Mouse (Mus musculus): ENCODE measurements around the gene Cxcr5. TPM values are rescaled to one million over a fixed set of nuclear protein-coding genes. Genes with fewer than 3 reads are reported as not detected.

The Cxcr5 gene
- total RNA-seq, 2 experiments from 2014 or later: not detected

DNA sequence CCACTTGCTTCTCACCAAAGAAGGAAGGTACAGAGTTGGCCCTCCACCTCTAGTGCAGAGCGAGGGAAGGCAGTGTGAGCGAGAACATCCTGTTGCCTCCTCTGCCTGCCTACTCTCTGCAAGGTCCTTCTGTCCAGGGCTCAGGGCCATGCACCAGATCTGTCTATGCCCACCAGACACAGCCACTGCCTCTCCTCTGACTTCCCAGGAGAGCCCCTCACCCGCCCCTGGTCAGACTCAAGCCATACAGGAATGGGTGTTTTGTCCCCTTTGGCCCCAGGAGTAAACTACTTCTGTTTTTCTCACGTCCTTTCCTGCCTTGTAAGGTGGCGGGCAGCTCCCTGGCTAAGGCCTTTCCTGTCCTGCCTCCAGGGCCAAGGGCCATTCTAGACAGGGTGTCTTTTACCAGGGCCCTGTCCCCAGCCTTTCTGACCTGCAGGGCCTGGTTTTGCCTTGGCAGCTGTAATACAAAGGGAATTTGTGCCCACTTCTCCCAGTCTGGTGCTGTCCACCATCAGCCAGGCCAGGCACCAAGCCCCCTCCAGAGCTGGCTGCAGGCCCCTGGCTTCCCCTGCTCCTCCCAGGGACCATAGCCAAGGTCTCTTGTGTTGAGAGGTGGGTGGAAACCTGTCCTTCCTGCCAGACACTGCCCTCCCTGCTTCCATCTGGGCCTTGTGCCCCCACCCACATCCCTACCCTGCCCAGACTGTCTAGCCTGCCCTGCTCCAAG, 50.6 kb downstream of the Cxcr5 start:
- ATAC-seq (replicated peaks; ENCODE audit: poor library complexity): no peak

DNA sequence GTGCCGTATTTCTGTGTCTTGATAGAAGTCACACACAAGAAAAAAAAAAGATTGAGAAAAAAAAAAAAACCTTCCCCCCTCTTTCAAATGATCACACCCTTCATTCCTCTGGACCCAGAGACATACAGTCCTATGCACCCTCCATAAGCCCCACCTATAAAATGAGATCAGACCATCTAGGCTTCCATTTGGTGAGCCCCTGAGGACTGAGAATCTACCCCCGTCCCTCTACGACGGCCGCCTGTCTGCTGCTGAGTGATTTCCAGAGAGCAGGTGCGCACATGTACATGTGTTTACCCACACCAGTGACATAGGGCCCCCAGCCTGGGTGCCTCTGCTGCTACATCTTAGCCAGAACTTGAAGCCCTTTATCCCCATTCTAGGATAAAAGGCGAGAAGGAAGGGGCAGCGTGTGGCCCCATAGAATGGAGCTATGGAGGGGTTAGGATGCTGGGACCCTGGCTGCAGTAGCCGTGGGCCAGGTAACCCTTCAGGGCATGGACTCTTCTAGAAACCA, 51.3 kb downstream of the Cxcr5 start:
- 0 out of 2 replicates have a peak, but pooled peaks have one; percentile 5 for ATAC-seq (replicated peaks; ENCODE audit: poor library complexity)

DNA sequence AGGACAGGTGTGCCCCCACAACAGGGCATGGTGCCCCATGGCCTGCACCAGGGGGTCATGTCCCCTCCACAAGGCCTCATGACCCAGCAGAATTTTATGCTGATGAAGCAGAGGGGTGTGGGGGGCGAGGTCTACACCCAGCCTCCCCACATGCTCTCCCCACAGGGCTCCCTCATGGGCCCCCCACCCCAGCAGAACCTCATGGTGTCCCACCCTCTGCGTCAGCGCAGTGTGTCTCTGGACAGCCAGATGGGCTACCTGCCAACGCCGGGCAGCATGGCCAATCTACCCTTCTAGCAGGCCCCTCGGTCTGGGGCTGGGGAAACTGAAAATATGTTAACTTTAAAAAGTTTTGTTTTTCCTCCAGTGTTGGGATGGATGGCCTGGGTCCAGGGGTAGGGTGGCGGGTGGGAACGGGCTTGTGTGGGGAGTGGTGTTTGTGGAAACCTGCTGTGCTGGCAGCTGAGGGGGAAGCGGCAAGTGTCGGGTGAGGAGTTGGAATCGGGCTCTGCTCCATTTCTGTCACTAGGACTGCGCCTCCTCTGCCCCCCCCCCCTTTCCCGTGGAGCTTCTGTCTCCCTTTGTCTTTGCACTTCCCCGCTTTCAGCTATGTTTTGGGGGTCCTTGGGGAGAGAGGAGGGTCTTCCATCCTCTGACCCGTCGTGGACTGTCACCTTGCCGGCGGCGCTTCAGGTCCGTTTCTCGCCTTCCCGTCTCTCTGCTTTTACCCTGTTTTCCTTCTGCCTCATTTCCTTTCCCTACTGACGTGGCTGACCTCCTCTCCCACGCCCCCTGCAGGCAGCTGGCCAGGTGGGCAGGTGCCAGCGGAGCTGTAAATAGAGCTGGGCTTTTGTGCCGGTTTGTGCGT, 52.0 kb downstream of the Cxcr5 start:
- ATAC-seq (replicated peaks; ENCODE audit: poor library complexity): peak; percentile 83

DNA sequence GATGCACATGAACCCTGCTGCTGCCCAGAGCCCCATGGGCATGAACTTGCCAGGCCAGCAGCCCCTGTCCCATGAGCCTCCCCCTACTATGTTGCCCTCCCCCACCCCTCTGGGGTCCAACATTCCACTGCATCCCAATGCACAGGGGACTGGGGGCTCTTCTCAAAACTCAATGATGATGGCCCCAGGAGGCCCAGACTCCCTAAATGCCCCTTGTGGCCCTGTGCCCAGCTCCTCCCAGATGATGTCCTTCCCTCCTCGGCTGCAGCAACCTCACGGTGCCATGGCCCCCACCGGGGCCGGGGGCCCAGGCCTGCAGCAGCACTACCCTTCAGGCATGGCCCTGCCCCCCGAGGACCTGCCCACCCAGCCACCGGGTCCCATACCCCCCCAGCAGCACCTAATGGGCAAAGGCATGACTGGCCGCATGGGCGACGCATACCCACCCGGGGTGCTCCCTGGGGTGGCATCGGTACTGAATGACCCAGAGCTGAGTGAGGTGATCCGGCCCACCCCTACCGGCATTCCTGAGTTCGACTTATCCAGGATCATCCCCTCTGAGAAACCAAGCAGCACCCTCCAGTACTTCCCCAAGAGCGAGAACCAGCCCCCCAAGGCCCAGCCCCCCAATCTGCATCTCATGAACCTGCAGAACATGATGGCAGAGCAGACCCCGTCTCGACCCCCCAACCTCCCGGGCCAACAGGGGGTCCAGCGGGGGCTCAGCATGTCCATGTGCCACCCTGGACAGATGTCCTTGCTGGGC, 52.8 kb downstream of the Cxcr5 start:
- no peak for ATAC-seq (replicated peaks; ENCODE audit: poor library complexity)

DNA sequence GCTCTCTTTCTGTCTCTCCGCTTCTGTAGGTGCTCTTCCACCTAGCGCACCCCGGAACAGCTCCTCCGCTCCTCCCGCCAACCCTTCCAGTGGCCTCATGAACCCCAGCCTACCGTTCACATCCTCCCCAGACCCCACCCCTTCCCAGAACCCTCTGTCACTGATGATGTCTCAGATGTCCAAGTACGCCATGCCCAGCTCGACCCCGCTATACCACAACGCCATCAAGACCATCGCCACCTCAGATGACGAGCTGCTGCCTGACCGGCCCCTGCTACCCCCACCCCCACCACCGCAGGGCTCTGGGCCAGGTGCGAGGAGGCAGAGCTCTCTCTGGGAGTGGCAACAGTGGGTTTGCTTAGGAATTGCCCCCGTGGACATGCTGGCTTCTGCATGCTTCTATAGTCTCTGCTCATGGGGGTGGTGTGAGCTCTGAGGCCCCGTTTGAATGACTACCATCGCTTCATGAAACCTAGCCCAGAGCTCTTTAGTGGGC, 53.5 kb downstream of the Cxcr5 start:
- no peak for ATAC-seq (replicated peaks; ENCODE audit: poor library complexity)

DNA sequence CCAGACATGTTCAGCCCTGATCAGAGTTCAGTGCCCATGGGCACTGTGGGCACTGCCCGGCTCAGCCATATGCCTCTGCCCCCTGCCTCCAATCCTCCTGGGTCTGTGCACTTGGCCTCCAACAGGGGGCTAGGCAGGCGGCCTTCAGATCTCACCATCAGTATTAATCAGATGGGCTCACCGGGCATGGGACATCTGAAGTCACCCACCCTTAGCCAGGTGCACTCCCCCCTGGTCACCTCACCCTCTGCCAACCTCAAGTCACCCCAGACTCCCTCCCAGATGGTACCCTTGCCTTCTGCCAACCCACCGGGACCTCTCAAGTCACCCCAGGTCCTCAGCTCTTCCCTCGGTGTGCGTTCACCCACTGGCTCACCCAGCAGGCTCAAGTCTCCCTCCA, 54.3 kb downstream of the Cxcr5 start:
- no peak for ATAC-seq (replicated peaks; ENCODE audit: poor library complexity)

DNA sequence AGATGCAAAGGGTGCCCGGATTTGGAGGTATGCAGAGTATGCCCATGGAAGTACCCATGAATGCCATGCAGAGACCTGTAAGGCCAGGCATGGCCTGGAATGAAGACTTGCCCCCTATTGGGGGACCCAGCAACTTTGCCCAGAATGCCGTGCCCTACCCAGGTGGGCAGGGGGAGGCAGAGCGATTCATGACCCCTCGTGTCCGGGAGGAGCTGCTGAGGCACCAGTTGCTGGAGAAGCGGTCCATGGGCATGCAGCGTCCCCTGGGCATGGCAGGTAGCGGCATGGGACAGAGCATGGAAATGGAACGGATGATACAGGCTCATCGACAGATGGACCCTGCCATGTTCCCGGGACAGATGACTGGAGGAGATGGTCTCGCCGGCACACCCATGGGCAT, 55.1 kb downstream of the Cxcr5 start:
- no peak for ATAC-seq (replicated peaks; ENCODE audit: poor library complexity)

DNA sequence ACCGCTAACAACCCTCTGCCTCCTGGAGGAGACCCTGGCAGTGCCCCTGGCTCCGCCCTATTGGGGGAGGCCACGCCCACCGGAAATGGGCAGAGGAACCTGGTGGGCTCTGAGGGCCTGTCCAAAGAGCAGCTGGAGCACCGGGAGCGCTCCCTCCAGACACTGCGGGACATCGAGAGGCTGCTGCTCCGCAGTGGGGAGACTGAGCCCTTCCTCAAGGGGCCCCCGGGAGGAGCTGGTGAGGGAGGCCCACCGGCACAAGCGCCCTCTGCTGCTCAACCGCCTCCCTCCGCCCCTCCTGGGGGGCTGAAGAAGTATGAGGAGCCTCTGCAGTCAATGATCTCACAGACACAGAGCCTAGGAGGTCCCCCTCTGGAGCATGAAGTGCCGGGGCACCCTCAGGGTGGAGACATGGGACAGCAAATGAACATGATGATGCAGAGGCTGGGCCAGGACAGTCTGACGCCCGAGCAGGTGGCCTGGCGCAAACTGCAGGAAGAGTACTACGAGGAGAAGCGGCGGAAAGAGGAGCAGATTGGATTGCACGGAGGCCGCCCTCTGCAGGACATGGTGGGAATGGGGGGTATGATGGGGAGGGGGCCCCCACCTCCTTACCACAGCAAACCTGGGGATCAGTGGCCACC, 55.7 kb downstream of the Cxcr5 start:
- no peak for ATAC-seq (replicated peaks; ENCODE audit: poor library complexity)

DNA sequence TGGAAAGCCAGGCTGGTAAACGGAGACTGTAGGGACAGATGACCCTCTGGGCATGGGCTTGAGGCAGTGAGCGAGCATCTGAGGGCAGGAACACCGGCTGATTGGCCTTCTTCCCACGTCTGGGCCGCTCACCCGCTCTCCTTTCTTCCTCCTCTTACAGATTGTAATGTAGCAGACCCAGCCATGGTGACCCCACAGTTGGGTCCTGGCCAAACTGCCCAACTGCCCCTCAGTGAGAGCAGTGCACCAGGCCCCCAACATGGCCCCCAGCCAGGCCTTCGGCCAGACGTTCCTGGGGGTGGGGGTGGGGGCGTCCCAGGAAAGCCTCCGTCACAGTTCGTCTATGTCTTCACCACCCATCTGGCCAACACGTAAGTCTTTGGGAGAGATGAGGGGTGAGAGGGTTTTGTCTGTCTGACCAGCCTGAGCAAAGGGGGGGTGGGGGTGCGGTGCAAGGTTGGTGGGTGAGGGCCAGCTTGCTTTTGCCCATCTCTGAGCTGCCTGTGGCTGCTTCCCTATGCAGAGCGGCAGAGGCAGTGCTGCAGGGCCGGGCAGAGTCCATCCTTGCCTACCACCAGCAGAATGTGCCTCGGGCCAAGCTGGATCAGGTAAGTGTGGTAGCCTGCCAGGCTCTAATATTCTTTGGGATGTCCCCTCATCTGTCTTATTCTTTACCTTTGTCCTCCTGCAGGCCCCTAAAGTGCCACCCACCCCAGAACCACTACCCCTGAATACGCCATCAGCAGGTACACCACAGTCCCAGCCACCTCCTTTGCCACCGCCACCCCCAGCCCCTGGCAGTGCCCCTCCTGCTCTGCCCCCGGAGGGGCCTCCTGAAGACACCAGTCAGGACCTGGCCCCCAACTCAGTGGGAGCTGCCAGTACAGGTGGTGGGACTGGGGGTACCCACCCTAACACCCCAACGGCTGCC, 56.5 kb downstream of the Cxcr5 start:
- ATAC-seq (replicated peaks; ENCODE audit: poor library complexity): no peak

DNA sequence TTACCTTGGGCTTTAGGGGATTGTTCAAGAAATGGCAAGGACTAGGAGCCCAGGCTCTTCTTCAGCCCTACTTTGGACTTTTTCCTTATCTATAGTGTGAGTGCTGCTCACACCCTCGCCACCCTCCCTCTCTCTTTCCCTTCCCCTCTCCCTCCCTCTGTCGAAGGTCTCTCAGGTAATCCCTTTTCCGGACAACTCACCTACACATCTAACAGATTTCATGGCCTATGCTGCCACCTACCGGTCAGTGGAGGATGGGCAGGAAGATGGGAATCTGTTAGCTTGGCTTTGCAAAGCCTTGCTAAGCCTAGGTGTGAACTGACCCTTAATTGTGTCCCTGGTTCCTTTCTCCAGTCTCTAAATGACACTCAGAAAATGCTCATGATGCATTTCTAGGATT, 59.7 kb downstream of the Cxcr5 start:
- peak; percentile 66 for ATAC-seq (replicated peaks; ENCODE audit: poor library complexity)

DNA sequence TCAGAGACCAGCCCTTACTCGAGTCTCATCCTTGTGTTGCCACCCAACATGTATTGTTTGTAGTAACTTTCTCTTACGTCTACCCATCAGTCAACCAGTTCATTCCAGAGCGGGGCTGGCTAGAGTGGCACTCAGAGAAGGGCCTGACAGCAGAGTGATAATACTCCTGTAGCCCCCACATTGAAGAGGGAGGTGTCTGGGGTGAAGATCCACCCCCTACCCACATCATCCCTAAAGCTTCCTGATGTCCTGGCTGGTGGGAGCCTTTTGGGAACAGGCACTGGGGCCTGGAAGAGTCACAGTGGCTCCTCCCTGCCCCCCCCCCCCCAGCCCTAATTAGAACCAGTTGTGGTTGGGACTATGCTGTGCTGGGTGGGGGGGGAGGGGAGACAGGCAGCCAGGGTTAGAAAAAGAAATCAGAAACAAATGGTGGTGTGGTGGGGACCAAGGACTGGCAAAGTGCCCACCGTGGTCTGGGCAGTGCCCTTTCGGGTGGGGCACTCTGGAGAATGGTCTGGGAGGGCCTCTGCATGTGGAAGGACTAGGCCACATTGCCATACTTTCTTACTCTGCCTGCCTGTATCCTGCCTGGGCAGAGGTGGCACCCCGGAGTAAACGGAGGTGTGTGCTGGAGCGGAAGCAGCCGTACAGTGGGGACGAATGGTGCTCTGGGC, 60.3 kb downstream of the Cxcr5 start:
- no peak for ATAC-seq (replicated peaks; ENCODE audit: poor library complexity)

DNA sequence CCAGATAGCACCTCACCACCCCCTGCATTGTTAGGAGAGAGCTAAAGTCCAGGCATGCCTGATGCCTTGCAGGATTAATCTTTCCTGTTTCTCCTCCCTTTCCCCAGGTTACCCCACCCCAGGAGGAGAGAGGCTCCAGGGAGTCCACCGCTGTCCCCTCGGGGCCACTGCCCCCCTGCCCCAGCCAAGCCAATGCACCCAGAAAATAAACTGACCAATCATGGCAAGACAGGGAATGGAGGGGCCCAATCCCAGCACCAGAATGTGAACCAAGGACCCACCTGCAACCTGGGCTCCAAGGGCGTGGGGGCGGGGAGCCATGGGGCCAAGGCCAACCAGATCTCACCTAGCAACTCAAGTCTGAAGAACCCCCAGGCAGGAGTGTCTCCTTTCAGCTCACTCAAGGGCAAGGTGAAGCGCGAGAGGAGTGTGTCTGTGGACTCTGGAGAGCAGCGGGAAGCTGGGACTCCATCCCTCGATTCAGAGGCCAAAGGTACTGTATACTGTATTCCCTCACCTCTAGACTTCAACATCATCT, 61.0 kb downstream of the Cxcr5 start:
- no peak for ATAC-seq (replicated peaks; ENCODE audit: poor library complexity)

DNA sequence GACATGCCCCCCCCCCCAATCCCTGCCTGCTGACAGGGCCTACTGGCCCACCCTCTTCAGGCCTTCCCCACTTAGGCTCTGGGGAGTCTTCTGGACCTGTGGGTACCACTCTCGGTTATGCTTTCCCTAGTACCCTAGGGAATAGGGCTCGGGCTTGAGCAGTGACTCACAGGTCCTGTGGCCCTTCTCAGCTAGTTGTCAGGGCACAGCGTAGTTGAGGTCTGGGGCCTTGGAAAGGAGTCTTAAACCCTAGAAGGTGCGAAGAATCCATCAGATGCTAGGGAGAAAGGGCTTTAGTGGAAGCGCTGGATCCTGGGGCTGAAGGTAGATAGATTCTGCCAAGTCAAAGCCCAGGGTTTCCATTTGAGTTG, 61.5 kb downstream of the Cxcr5 start:
- no peak for ATAC-seq (replicated peaks; ENCODE audit: poor library complexity)

DNA sequence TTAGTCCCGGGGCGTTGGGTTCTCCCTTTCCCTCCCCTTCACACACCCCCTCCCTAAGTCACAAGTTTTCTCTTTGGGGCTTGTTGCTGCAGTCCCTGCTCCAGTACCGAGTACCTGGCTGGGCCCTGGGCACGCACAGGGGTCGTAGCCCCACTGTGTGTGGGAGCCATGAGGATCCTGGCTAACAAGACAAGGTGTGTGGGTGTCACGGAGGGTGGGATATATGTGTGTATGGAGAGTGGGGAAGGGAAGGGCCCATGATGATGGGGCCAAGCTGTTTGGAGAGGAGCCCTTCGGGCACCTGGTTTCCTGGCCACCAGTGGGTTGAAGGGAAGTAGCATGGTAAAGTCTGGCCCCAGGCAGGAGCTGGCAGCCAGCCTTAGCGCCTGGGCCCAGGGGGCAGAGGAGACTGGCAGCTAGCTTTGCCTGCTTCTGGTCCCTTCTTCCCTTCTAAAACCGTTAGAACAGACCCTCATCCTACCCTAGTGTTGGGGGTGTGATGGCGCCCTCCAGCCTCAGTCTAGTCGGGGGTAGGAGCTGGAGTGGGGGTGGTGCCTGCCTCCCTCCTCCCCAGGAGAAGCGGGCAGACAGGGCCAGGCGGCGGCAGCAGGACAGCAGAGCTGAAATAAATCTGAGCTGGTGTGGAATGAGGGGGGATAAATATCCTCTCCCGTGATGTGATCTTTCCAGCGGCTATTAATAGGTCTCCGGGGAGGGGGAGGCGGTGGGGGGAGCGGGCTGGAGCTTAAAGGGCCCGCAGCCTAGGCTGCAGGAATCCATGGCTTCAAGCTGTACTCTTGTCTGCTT, 62.1 kb downstream of the Cxcr5 start:
- ATAC-seq (replicated peaks; ENCODE audit: poor library complexity): no peak

DNA sequence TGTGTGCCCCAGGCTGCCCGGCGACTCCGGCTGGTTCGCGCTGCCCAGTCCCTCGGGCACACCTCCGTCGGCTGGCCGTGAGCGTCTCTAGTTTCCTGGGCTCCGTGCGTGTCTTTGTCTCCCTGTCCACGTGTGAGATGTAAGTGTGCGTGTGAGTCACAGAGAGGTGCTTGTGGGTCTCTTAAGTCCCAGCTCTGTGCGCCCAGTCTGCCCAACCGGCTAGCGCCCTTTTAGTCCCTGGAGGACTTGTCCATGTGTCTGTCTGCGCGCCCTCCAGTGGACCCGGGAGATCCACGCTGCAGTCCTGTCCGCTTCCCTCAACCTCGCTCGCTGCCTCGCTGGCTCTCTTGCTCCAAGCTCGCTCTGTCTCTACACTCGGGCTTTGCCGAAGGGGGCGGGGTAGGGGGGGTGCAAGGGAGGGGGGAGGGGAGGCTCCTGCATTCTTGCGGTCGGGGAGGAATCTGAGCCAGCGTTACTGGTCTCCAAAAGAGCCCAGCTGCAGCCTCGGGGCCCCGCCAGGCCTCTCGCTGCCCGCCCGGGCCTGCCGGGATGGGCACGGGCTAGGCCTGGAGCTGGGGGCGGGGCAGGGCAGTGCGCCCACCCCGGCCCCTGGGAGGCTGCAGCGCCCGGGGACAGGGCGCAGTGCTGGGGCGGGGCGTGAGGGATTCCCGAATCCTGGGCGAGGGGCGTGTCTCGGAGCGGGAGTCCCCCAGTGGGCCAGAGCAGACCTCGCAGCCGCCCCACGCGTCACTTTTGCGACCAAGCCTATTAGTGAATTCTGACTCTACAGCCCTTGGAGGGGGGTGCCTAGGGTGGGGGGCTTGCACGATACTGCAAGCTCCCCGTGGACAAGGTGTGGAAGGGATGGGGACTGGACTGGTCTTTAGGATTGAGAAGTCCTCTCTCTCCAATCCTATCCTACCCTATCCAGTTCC, 63.0 kb downstream of the Cxcr5 start:
- peak; percentile 40 for ATAC-seq (replicated peaks; ENCODE audit: poor library complexity)

DNA sequence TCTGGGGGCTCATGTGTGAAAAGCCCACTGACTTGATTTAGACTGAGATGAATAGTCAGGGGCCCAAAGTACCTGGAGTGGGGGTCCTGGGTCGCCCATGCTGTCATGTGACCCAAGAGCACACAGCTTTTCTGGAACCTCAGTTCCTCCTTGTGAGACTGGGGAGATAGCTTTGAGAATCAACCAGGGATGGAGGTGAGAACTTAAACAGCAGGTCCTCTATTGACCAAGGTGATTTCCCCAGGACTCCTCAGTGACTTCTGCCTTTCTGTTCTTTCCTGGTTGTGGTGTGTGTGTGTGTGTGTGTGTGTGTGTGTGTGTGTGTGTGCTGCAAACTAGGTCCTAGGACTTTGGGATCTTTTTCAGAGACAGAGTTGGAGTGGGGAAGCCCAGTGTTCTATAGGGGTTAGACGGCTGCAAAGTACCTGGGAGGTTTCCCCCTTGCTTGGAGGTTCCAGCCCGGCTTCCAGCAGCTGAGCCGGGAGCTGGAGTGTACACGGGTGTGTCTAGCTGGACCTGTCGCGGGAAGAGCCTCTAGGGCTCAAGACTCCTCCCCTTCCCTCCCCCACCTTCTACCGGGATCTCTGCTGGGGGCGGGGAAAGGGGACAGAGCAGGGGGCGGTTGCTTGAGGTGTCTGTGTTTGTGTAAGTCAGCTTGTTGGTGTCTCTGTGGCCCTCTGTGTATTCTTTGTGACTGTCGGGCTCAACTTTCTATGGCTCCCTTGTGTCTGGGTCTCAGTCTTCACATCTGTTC, 63.9 kb downstream of the Cxcr5 start:
- 0 out of 2 replicates have a peak, but pooled peaks have one; percentile 26 for ATAC-seq (replicated peaks; ENCODE audit: poor library complexity)
